Mouse (Mus musculus): ENCODE results near the gene Mrps27. TPM values are rescaled to one million over a fixed set of nuclear protein-coding genes. Genes with fewer than 3 reads are reported as not detected.

Mrps27 gene
- 7.4 and 9.5 TPM in 2 replicates for polyA plus RNA-seq (2012; rRNA removed)

GRCm38 (mm10) chr13:99344599-99345575 lies at the start of gene Mrps27, which contains the start of gene Ptcd2:
Gene Mrps27, plus strand, starts transcription at chr13:99344786.
Gene Ptcd2, minus strand, starts transcription at chr13:99344705.
- DNase-seq, result peak; percentile 96
- WGBS, result 1% methylated on average over 39 of the region's 39 CpGs
- Histone ChIP-seq H3K4me3 (replicated peaks; ENCODE audit: extremely low read depth, low read depth, low read length) (peak within 1 kb of the TSS; percentile 97), H3K4me1 (ENCODE audit: control insufficient read depth, insufficient read depth, low read length) (peaks cover 4% of the 10 kb centered on the region; the same call in 1 of the 2 replicates)
- TF ChIP-seq CTCF (IDR thresholded peaks at IDR 0.05; ENCODE audit: insufficient read depth, low read length) (no peak), POLR2A (IDR thresholded peaks at IDR 0.05; ENCODE audit: borderline replicate concordance, extremely low read depth, low read depth, low read length) (peak; percentile 80; the same call in 1 of the 2 replicates)

GRCm38 (mm10) chr13:99299921-99300320 lies 44.7 kb upstream of the Mrps27 start:
- H3K4me3 ChIP-seq (replicated peaks; ENCODE audit: extremely low read depth, low read depth, low read length), result no peak overlapping the region
- 65% methylated on average over 5 of the region's 5 CpGs for WGBS
- TF ChIP-seq CTCF (IDR thresholded peaks at IDR 0.05; ENCODE audit: insufficient read depth, low read length) (no peak), POLR2A (IDR thresholded peaks at IDR 0.05; ENCODE audit: borderline replicate concordance, extremely low read depth, low read depth, low read length) (no peak)

GRCm38 (mm10) chr13:99303846-99304245 lies 40.7 kb upstream of the Mrps27 start:
- Histone ChIP-seq H3K4me3 (replicated peaks; ENCODE audit: extremely low read depth, low read depth, low read length) (no peak overlapping the region), H3K4me1 (ENCODE audit: control insufficient read depth, insufficient read depth, low read length) (peaks cover 7% of the 10 kb centered on the region)
- TF ChIP-seq POLR2A (IDR thresholded peaks at IDR 0.05; ENCODE audit: borderline replicate concordance, extremely low read depth, low read depth, low read length), result no peak
- 40% methylated on average over 5 of the region's 5 CpGs for WGBS
- DNase-seq, result no peak

More at GRCm38 (mm10) chr13:99299921-99300320, 44.7 kb upstream of the Mrps27 start:
- peaks cover 7% of the 10 kb centered on the region for H3K4me1 ChIP-seq (ENCODE audit: control insufficient read depth, insufficient read depth, low read length)
- DNase-seq, result no peak

GRCm38 (mm10) chr13:99304365-99304764 lies 40.2 kb upstream of the Mrps27 start:
- 53% methylated on average over 11 of the region's 11 CpGs for WGBS
- TF ChIP-seq CTCF (IDR thresholded peaks at IDR 0.05; ENCODE audit: insufficient read depth, low read length) (no peak), POLR2A (IDR thresholded peaks at IDR 0.05; ENCODE audit: borderline replicate concordance, extremely low read depth, low read depth, low read length) (no peak)
- peak; percentile 25 for DNase-seq
- Histone ChIP-seq H3K4me3 (replicated peaks; ENCODE audit: extremely low read depth, low read depth, low read length) (no peak overlapping the region), H3K4me1 (ENCODE audit: control insufficient read depth, insufficient read depth, low read length) (peaks cover 4% of the 10 kb centered on the region)

- peaks cover 4% of the 10 kb centered on the region for H3K4me1 ChIP-seq (ENCODE audit: control insufficient read depth, insufficient read depth, low read length)
- 53% methylated on average over 1 of the region's 1 CpGs for WGBS
- no peak for DNase-seq
- TF ChIP-seq CTCF (IDR thresholded peaks at IDR 0.05; ENCODE audit: insufficient read depth, low read length) (no peak), POLR2A (IDR thresholded peaks at IDR 0.05; ENCODE audit: borderline replicate concordance, extremely low read depth, low read depth, low read length) (no peak)
- no peak overlapping the region for H3K4me3 ChIP-seq (replicated peaks; ENCODE audit: extremely low read depth, low read depth, low read length)
Observed at GRCm38 (mm10) chr13:99305186-99305585, 39.4 kb upstream of the Mrps27 start.

- WGBS, result 84% methylated on average over 8 of the region's 8 CpGs
- Histone ChIP-seq H3K4me1 (ENCODE audit: control insufficient read depth, insufficient read depth, low read length) (peaks cover 4% of the 10 kb centered on the region), H3K4me3 (replicated peaks; ENCODE audit: extremely low read depth, low read depth, low read length) (no peak overlapping the region)
- DNase-seq, result no peak
- TF ChIP-seq CTCF (IDR thresholded peaks at IDR 0.05; ENCODE audit: insufficient read depth, low read length), result no peak
- no peak for TF ChIP-seq POLR2A (IDR thresholded peaks at IDR 0.05; ENCODE audit: borderline replicate concordance, extremely low read depth, low read depth, low read length)
Observed at GRCm38 (mm10) chr13:99306164-99306563, 38.4 kb upstream of the Mrps27 start.

GRCm38 (mm10) chr13:99307930-99308359 lies 36.6 kb upstream of the Mrps27 start:
- Histone ChIP-seq H3K4me1 (ENCODE audit: control insufficient read depth, insufficient read depth, low read length) (peaks cover 4% of the 10 kb centered on the region), H3K4me3 (replicated peaks; ENCODE audit: extremely low read depth, low read depth, low read length) (no peak overlapping the region)
- 44% methylated on average over 5 of the region's 5 CpGs for WGBS
- no peak for TF ChIP-seq CTCF (IDR thresholded peaks at IDR 0.05; ENCODE audit: insufficient read depth, low read length)
- TF ChIP-seq POLR2A (IDR thresholded peaks at IDR 0.05; ENCODE audit: borderline replicate concordance, extremely low read depth, low read depth, low read length), result no peak
- no peak for DNase-seq

- TF ChIP-seq CTCF (IDR thresholded peaks at IDR 0.05; ENCODE audit: insufficient read depth, low read length) (no peak), POLR2A (IDR thresholded peaks at IDR 0.05; ENCODE audit: borderline replicate concordance, extremely low read depth, low read depth, low read length) (no peak)
- 80% methylated on average over 8 of the region's 8 CpGs for WGBS
- peaks cover 4% of the 10 kb centered on the region for H3K4me1 ChIP-seq (ENCODE audit: control insufficient read depth, insufficient read depth, low read length)
- H3K4me3 ChIP-seq (replicated peaks; ENCODE audit: extremely low read depth, low read depth, low read length), result no peak overlapping the region
- DNase-seq, result no peak
Observed at GRCm38 (mm10) chr13:99308393-99308792, 36.2 kb upstream of the Mrps27 start.

GRCm38 (mm10) chr13:99314098-99314497 lies 30.5 kb upstream of the Mrps27 start:
- 80% methylated on average over 5 of the region's 5 CpGs for WGBS
- no peak for DNase-seq
- no peaks in the 10 kb centered on the region for H3K4me1 ChIP-seq (ENCODE audit: control insufficient read depth, insufficient read depth, low read length)
- TF ChIP-seq POLR2A (IDR thresholded peaks at IDR 0.05; ENCODE audit: borderline replicate concordance, extremely low read depth, low read depth, low read length), result no peak
- no peak for TF ChIP-seq CTCF (IDR thresholded peaks at IDR 0.05; ENCODE audit: insufficient read depth, low read length)
- H3K4me3 ChIP-seq (replicated peaks; ENCODE audit: extremely low read depth, low read depth, low read length), result no peak overlapping the region

Measured in lung, adult 2 months (tissue).